Mouse (Mus musculus) macrophage (primary cell): ENCODE results near the gene Pdcd4. TPM values are rescaled to one million over a fixed set of nuclear protein-coding genes. Genes with fewer than 3 reads are reported as not detected.

Experiments
- polyA plus RNA-seq: library from polyadenylated mRNA; stranded (reverse); fragments of 250-400 nt; gene quantifications from 3 replicates; pipeline ENCODE4 v1.2.4, GENCODE M21; 2018; ENCODE audit warnings: inconsistent platforms

Gene Pdcd4
- polyA plus RNA-seq, 1 experiment from 2014 or later, result 15.6 TPM

Other genes with a start within 250 kb of the Pdcd4 start
- not detected in 3 replicates for gene Rbm20, start 214.9 kb upstream of the Pdcd4 start, polyA plus RNA-seq
- 23.0 to 34.4 TPM (median 31.5 TPM) in 3 replicates for gene Shoc2, start 52.1 kb downstream of the Pdcd4 start, polyA plus RNA-seq
- gene Bbip1, start 52.4 kb downstream of the Pdcd4 start, polyA plus RNA-seq, result 49.1 to 71.9 TPM (median 71.7 TPM) in 3 replicates
- gene Adra2a, start 151.9 kb downstream of the Pdcd4 start, polyA plus RNA-seq, result not detected in 3 replicates